In the genomic region with DNA sequence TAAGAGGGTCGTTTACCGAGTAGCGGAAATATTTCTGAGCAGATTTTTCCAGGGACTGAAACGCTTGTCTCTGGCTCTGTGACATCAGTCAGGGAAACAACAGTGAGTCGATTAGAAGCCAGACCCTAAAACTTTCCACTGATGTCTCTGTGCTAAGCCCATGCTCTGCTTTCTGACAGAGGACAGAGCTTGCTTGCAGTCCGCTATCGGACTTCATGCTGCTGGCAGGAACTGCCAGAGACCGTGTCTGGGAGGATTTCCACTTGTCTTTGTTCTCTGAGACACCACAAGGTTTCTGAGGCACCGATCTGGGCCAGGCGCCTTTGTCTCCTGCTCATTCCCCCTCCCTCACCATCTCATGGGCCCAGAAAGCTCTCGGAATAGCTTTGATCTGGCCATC, we compare ENCODE assay signal across 9 mouse cellular contexts. TPM values are rescaled to one million over a fixed set of nuclear protein-coding genes. Genes with fewer than 3 reads are reported as not detected.
DNase-seq lines count a peak whose midpoint lies in the region; ATAC-seq and TF ChIP-seq lines count a peak whose summit lies in the region.
"Had no signal": no experiment of that assay in that cellular context is flagged by ENCODE, and none has a peak within 500 bp of the region (broad histone marks: within the 10 kb centered on the region; RNA-seq: fewer than 3 reads in every experiment).

No protein-coding gene starts in this region.

- no peak for TF ChIP-seq EP300 in heart, postnatal 0 days (IDR thresholded peaks at IDR 0.05; ENCODE audit: low read depth)

- H3K4me3 ChIP-seq in forebrain, embryonic 10.5 days, result no peak overlapping the region
- H3K4me3 ChIP-seq in forebrain, embryonic 13.5 days, result no peak overlapping the region
- H3K4me3 ChIP-seq in layer of hippocampus, adult 2 months, result no peak overlapping the region
- H3K4me3 ChIP-seq in heart, postnatal 0 days (ENCODE audit: low read depth, low read length), result no peak overlapping the region
- no peak overlapping the region for H3K4me3 ChIP-seq in midbrain, embryonic 13.5 days (replicated peaks)
- H3K4me3 ChIP-seq: left cerebral cortex, adult 2 months had no signal

- 50% methylated on average over 11 of the region's 11 CpGs for WGBS in forebrain, embryonic 10.5 days
- WGBS in forebrain, embryonic 13.5 days, result 27% methylated on average over 11 of the region's 11 CpGs
- WGBS in heart, postnatal 0 days, result 18% methylated on average over 11 of the region's 11 CpGs
- WGBS in midbrain, embryonic 13.5 days, result 20% methylated on average over 11 of the region's 11 CpGs

- no peak overlapping the region for H3K9ac ChIP-seq in forebrain, embryonic 13.5 days
- H3K9ac ChIP-seq in heart, postnatal 0 days (replicated peaks; ENCODE audit: low read depth, low read length), result 0 out of 2 replicates have a peak overlapping the region, but pooled peaks have one; percentile 19
- H3K9ac ChIP-seq in midbrain, embryonic 13.5 days (replicated peaks), result no peak overlapping the region

- no peak overlapping the region for H3K4me2 ChIP-seq in forebrain, embryonic 13.5 days
- no peak overlapping the region for H3K4me2 ChIP-seq in heart, postnatal 0 days (ENCODE audit: low read depth, low read length)
- no peak overlapping the region for H3K4me2 ChIP-seq in midbrain, embryonic 13.5 days (replicated peaks)

- ATAC-seq in forebrain, embryonic 13.5 days, result no peak
- ATAC-seq in heart, postnatal 0 days (ENCODE audit: insufficient read depth, low read depth), result peak; percentile 69
- 0 out of 2 replicates have a peak, but pooled peaks have one; percentile 17 for ATAC-seq in midbrain, embryonic 13.5 days

- TF ChIP-seq CTCF in layer of hippocampus, adult 2 months (conservative IDR thresholded peaks at IDR 0.05), result no peak
- TF ChIP-seq CTCF in heart, postnatal 0 days (IDR thresholded peaks at IDR 0.05; ENCODE audit: low read depth), result no peak

- H3K36me3 ChIP-seq in forebrain, embryonic 10.5 days (replicated peaks), result no peaks in the 10 kb centered on the region
- no peaks in the 10 kb centered on the region for H3K36me3 ChIP-seq in forebrain, embryonic 13.5 days (ENCODE audit: poor library complexity, severe bottlenecking)
- H3K36me3 ChIP-seq in heart, postnatal 0 days (replicated peaks; ENCODE audit: control insufficient read depth, insufficient read depth, low read length), result peaks cover 26% of the 10 kb centered on the region
- H3K36me3 ChIP-seq in midbrain, embryonic 13.5 days, result no peaks in the 10 kb centered on the region

- no peak for DNase-seq in forebrain, embryonic 10.5 days (ENCODE audit: extremely low spot score, low spot score)
- DNase-seq in layer of hippocampus, adult 2 months (ENCODE audit: low spot score in 2 of 2), result no peak
- DNase-seq in layer of hippocampus, postnatal 36 days, result no peak
- DNase-seq in heart, postnatal 0 days (ENCODE audit: low spot score), result peak; percentile 70
- no peak for DNase-seq in adrenal gland, adult (ENCODE audit: inconsistent age in 2 of 2, low spot score in 1 of 2)
- no peak for DNase-seq in urinary bladder, postnatal 10 days (ENCODE audit: low spot score)

- no peaks in the 10 kb centered on the region for H3K9me3 ChIP-seq in forebrain, embryonic 10.5 days
- H3K9me3 ChIP-seq in forebrain, embryonic 13.5 days (replicated peaks), result no peaks in the 10 kb centered on the region
- no peaks in the 10 kb centered on the region for H3K9me3 ChIP-seq in heart, postnatal 0 days (replicated peaks; ENCODE audit: control insufficient read depth, low read length)
- H3K9me3 ChIP-seq in midbrain, embryonic 13.5 days, result no peaks in the 10 kb centered on the region

- H3K27me3 ChIP-seq in forebrain, embryonic 10.5 days (ENCODE audit: poor library complexity, severe bottlenecking), result no peaks in the 10 kb centered on the region
- no peaks in the 10 kb centered on the region for H3K27me3 ChIP-seq in forebrain, embryonic 13.5 days
- H3K27me3 ChIP-seq in heart, postnatal 0 days (ENCODE audit: control insufficient read depth, insufficient read depth, low read length), result no peaks in the 10 kb centered on the region
- H3K27me3 ChIP-seq in midbrain, embryonic 13.5 days, result no peaks in the 10 kb centered on the region

- peak overlapping the region; percentile 65 for H3K27ac ChIP-seq in forebrain, embryonic 10.5 days
- no peak overlapping the region for H3K27ac ChIP-seq in forebrain, embryonic 13.5 days
- peak overlapping the region; percentile 43; the same call in 1 of the 2 replicates for H3K27ac ChIP-seq in layer of hippocampus, adult 2 months
- H3K27ac ChIP-seq in heart, postnatal 0 days (ENCODE audit: low read depth), result peak overlapping the region; percentile 61
- 0 out of 2 replicates have a peak overlapping the region, but pooled peaks have one; percentile 7 for H3K27ac ChIP-seq in midbrain, embryonic 13.5 days
- H3K27ac ChIP-seq: left cerebral cortex, adult 2 months had no signal

- peaks cover 10% of the 10 kb centered on the region for H3K4me1 ChIP-seq in forebrain, embryonic 10.5 days
- H3K4me1 ChIP-seq in forebrain, embryonic 13.5 days, result no peaks in the 10 kb centered on the region; the same call in 1 of the 2 replicates
- H3K4me1 ChIP-seq in heart, postnatal 0 days (ENCODE audit: control insufficient read depth, insufficient read depth), result peaks cover 8% of the 10 kb centered on the region; the same call in 1 of the 2 replicates
- H3K4me1 ChIP-seq in midbrain, embryonic 13.5 days (replicated peaks), result peaks cover 2% of the 10 kb centered on the region; the same call in 1 of the 2 replicates

RNA-seq across cellular contexts. Expression of gene Eng, which starts 21.4 kb away (rescaled TPM):
- polyA plus RNA-seq in forebrain, embryonic 10.5 days (2016; fragmentation: Nextera tagmentation; extraction: Ambion mirVana), result 24.5 and 24.7 TPM in 2 replicates
- 20.4 and 21.2 TPM in 2 replicates for polyA plus RNA-seq in forebrain, embryonic 13.5 days (2015; fragmentation: Nextera tagmentation; extraction: Ambion mirVana)
- total RNA-seq in layer of hippocampus, adult 2 months (2021), result 10 to 100 TPM; 16.4 to 19.7 TPM
- total RNA-seq in layer of hippocampus, postnatal 36 days (2021), result 10 to 100 TPM; 18.9 to 19.2 TPM
- 123 and 148 TPM in 2 replicates for total RNA-seq in heart, postnatal 0 days (2014; rRNA removed; ENCODE audit: low replicate concordance)
- polyA plus RNA-seq in heart, postnatal 0 days (2015; fragmentation: Nextera tagmentation; extraction: Ambion mirVana), result 133 and 137 TPM in 2 replicates
- 22.0 and 24.8 TPM in 2 replicates for polyA plus RNA-seq in midbrain, embryonic 13.5 days (2015; fragmentation: Nextera tagmentation; extraction: Ambion mirVana)

RNA-seq across cellular contexts. Expression of gene Fpgs, which starts 36.2 kb away (rescaled TPM):
- polyA plus RNA-seq in forebrain, embryonic 10.5 days (2016; fragmentation: Nextera tagmentation; extraction: Ambion mirVana), result 27.4 and 29.5 TPM in 2 replicates
- polyA plus RNA-seq in forebrain, embryonic 13.5 days (2015; fragmentation: Nextera tagmentation; extraction: Ambion mirVana), result 14.2 and 15.7 TPM in 2 replicates
- total RNA-seq in layer of hippocampus, adult 2 months (2021), result 10 to 100 TPM; 10.7 to 14.6 TPM
- 10 to 100 TPM in 1 of 2 experiments, 1 to 10 TPM in 1; 9.3 to 11.0 TPM for total RNA-seq in layer of hippocampus, postnatal 36 days (2021)
- 13.6 and 14.5 TPM in 2 replicates for total RNA-seq in heart, postnatal 0 days (2014; rRNA removed; ENCODE audit: low replicate concordance)
- 8.5 and 10.9 TPM in 2 replicates for polyA plus RNA-seq in heart, postnatal 0 days (2015; fragmentation: Nextera tagmentation; extraction: Ambion mirVana)
- polyA plus RNA-seq in midbrain, embryonic 13.5 days (2015; fragmentation: Nextera tagmentation; extraction: Ambion mirVana), result 16.5 and 16.6 TPM in 2 replicates

RNA-seq across cellular contexts. Expression of gene Cdk9, which starts 45.1 kb away (rescaled TPM):
- 135 and 139 TPM in 2 replicates for polyA plus RNA-seq in forebrain, embryonic 10.5 days (2016; fragmentation: Nextera tagmentation; extraction: Ambion mirVana)
- 90.3 and 99.9 TPM in 2 replicates for polyA plus RNA-seq in forebrain, embryonic 13.5 days (2015; fragmentation: Nextera tagmentation; extraction: Ambion mirVana)
- total RNA-seq in layer of hippocampus, adult 2 months (2021), result 100 to 1,000 TPM; 115 to 121 TPM
- 100 to 1,000 TPM; 110 to 117 TPM for total RNA-seq in layer of hippocampus, postnatal 36 days (2021)
- total RNA-seq in heart, postnatal 0 days (2014; rRNA removed; ENCODE audit: low replicate concordance), result 42.4 and 58.4 TPM in 2 replicates
- polyA plus RNA-seq in heart, postnatal 0 days (2015; fragmentation: Nextera tagmentation; extraction: Ambion mirVana), result 33.1 and 35.5 TPM in 2 replicates
- polyA plus RNA-seq in midbrain, embryonic 13.5 days (2015; fragmentation: Nextera tagmentation; extraction: Ambion mirVana), result 78.5 and 84.5 TPM in 2 replicates

RNA-seq across cellular contexts. Expression of gene Ak1, which starts 46.2 kb away (rescaled TPM):
- 17.8 and 20.2 TPM in 2 replicates for polyA plus RNA-seq in forebrain, embryonic 10.5 days (2016; fragmentation: Nextera tagmentation; extraction: Ambion mirVana)
- 48.8 and 48.9 TPM in 2 replicates for polyA plus RNA-seq in forebrain, embryonic 13.5 days (2015; fragmentation: Nextera tagmentation; extraction: Ambion mirVana)
- total RNA-seq in layer of hippocampus, adult 2 months (2021), result 100 to 1,000 TPM; 120 to 123 TPM
- total RNA-seq in layer of hippocampus, postnatal 36 days (2021), result 100 to 1,000 TPM; 114 to 119 TPM
- total RNA-seq in heart, postnatal 0 days (2014; rRNA removed; ENCODE audit: low replicate concordance), result 544 and 572 TPM in 2 replicates
- 721 and 737 TPM in 2 replicates for polyA plus RNA-seq in heart, postnatal 0 days (2015; fragmentation: Nextera tagmentation; extraction: Ambion mirVana)
- polyA plus RNA-seq in midbrain, embryonic 13.5 days (2015; fragmentation: Nextera tagmentation; extraction: Ambion mirVana), result 62.5 and 62.9 TPM in 2 replicates

RNA-seq across cellular contexts. Expression of gene Sh2d3c, which starts 53.1 kb away (rescaled TPM):
- polyA plus RNA-seq in forebrain, embryonic 10.5 days (2016; fragmentation: Nextera tagmentation; extraction: Ambion mirVana), result 28.6 and 30.2 TPM in 2 replicates
- polyA plus RNA-seq in forebrain, embryonic 13.5 days (2015; fragmentation: Nextera tagmentation; extraction: Ambion mirVana), result 23.5 and 29.2 TPM in 2 replicates
- 10 to 100 TPM; 18.9 to 20.1 TPM for total RNA-seq in layer of hippocampus, adult 2 months (2021)
- total RNA-seq in layer of hippocampus, postnatal 36 days (2021), result 10 to 100 TPM; 18.7 to 19.1 TPM
- total RNA-seq in heart, postnatal 0 days (2014; rRNA removed; ENCODE audit: low replicate concordance), result 17.0 and 26.2 TPM in 2 replicates
- polyA plus RNA-seq in heart, postnatal 0 days (2015; fragmentation: Nextera tagmentation; extraction: Ambion mirVana), result 22.9 and 24.2 TPM in 2 replicates
- polyA plus RNA-seq in midbrain, embryonic 13.5 days (2015; fragmentation: Nextera tagmentation; extraction: Ambion mirVana), result 37.8 and 40.7 TPM in 2 replicates
